Comparison of ENCODE assay signal across 19 mouse cellular contexts in the genomic region with DNA sequence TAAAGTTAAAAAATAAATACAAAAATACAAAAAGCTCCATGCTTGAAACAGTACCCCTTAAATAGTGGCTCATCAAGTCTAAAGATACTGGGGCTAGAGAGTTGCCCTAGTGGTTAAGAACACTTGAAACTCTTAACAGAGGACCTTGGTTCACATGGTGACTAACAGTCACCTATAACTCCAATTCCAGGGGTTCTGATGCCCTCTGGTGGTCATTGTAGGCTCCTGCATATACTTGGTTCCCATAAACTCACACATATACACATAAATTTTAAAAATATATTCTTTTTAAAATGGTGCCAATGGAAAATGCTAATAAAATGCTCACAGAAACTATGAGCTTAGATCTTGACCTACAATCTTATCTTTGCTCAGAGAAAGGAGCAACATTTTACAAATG.
A peak's percentile ranks its signal among the peaks of the same experiment; 100 is the strongest.
DNase-seq lines count a peak whose midpoint lies in the region; ATAC-seq and TF ChIP-seq lines count a peak whose summit lies in the region.
"Had no signal": no experiment of that assay in that cellular context is flagged by ENCODE, and none has a peak within 500 bp of the region (broad histone marks: within the 10 kb centered on the region; RNA-seq: fewer than 3 reads in every experiment).

No protein-coding gene starts in this region.

- no peaks in the 10 kb centered on the region for H3K27me3 ChIP-seq in lung, embryonic 14.5 days (ENCODE audit: insufficient read depth, low read length)
- H3K27me3 ChIP-seq: embryonic facial prominence, embryonic 13.5 days; heart, embryonic 15.5 days; neural tube, embryonic 13.5 days had no signal

- no peak overlapping the region for H3K4me3 ChIP-seq in gastrocnemius, adult 2 months
- H3K4me3 ChIP-seq in lung, embryonic 14.5 days (ENCODE audit: low read depth, low read length) = no peak overlapping the region
- H3K4me3 ChIP-seq: embryonic facial prominence, embryonic 13.5 days; heart, embryonic 15.5 days; limb, embryonic 10.5 days; neural tube, embryonic 13.5 days had no signal

- DNase-seq in gastrocnemius, adult 2 months = no peak
- DNase-seq in gastrocnemius, postnatal 14 days = no peak
- DNase-seq in lung, embryonic 14.5 days = peak; percentile 33
- DNase-seq in lung, postnatal 14 days = no peak
- DNase-seq in MN1 (ENCODE audit: low spot score) = peak; percentile 7
- peak; percentile 20 for DNase-seq in mesoderm, embryonic 11.5 days (ENCODE audit: low read depth, low spot score)
- no peak for DNase-seq in urinary bladder, postnatal 14 days (ENCODE audit: low spot score)
- no peak for DNase-seq in frontal cortex, postnatal 36 days (ENCODE audit: low spot score in 2 of 2)
- DNase-seq: cerebellum, adult 18-20 months; gastrocnemius, postnatal 36 days; kidney, postnatal 10 days; lung, adult 18-20 months; thymus, postnatal 14 days had no signal

- no peak overlapping the region for H3K27ac ChIP-seq in gastrocnemius, adult 2 months
- H3K27ac ChIP-seq in lung, embryonic 14.5 days (ENCODE audit: low read depth) = no peak overlapping the region
- H3K27ac ChIP-seq: embryonic facial prominence, embryonic 13.5 days; heart, embryonic 15.5 days; limb, embryonic 10.5 days; neural tube, embryonic 13.5 days had no signal

- H3K4me1 ChIP-seq in lung, embryonic 14.5 days (ENCODE audit: insufficient read depth) = no peaks in the 10 kb centered on the region
- H3K4me1 ChIP-seq: embryonic facial prominence, embryonic 13.5 days; heart, embryonic 15.5 days; limb, embryonic 10.5 days; neural tube, embryonic 13.5 days had no signal

- no peak overlapping the region for H3K4me2 ChIP-seq in lung, embryonic 14.5 days
- H3K4me2 ChIP-seq: embryonic facial prominence, embryonic 13.5 days; heart, embryonic 15.5 days; neural tube, embryonic 13.5 days had no signal

- TF ChIP-seq CTCF in gastrocnemius, adult 2 months (IDR thresholded peaks at IDR 0.05) = peak; percentile 10; the same call in 1 of the 2 replicates
- peak; percentile 27; the same call in 1 of the 2 replicates for TF ChIP-seq CTCF in lung, embryonic 14.5 days (IDR thresholded peaks at IDR 0.05; ENCODE audit: low read depth)

- ATAC-seq in lung, embryonic 14.5 days (ENCODE audit: insufficient read depth) = no peak
- ATAC-seq: forebrain, embryonic 14.5 days; hindbrain, embryonic 16.5 days had no signal

- intact Hi-C loops in gastrocnemius, adult 2 months (cut with DNase I) = no loop called here
- intact Hi-C loops in gastrocnemius, postnatal 14 days (cut with DNase I; ENCODE audit: low total_unique reads) = no loop called here

- H3K36me3 ChIP-seq in lung, embryonic 14.5 days (ENCODE audit: insufficient read depth) = no peaks in the 10 kb centered on the region
- H3K36me3 ChIP-seq: embryonic facial prominence, embryonic 13.5 days; heart, embryonic 15.5 days; limb, embryonic 10.5 days; neural tube, embryonic 13.5 days had no signal

- H3K9me3 ChIP-seq in lung, embryonic 14.5 days (ENCODE audit: low read depth, low read length) = no peaks in the 10 kb centered on the region
- H3K9me3 ChIP-seq: embryonic facial prominence, embryonic 13.5 days; heart, embryonic 15.5 days; limb, embryonic 10.5 days; neural tube, embryonic 13.5 days had no signal

- H3K9ac ChIP-seq in lung, embryonic 14.5 days = no peak overlapping the region
- H3K9ac ChIP-seq: embryonic facial prominence, embryonic 13.5 days; heart, embryonic 15.5 days; neural tube, embryonic 13.5 days had no signal

Comparison
In these comparisons a context has a peak if more than half of its experiments do, and no peak if none do; other contexts are left out.
1. DNase-seq: peak in lung, embryonic 14.5 days (single experiment), MN1 (single experiment) and mesoderm, embryonic 11.5 days (single experiment); none in gastrocnemius, adult 2 months (single experiment), gastrocnemius, postnatal 14 days (single experiment), lung, postnatal 14 days (single experiment), urinary bladder, postnatal 14 days (single experiment) and frontal cortex, postnatal 36 days (0 of 2).